Mouse (Mus musculus): ENCODE measurements around the gene Cdh3. TPM values are rescaled to one million over a fixed set of nuclear protein-coding genes. Genes with fewer than 3 reads are reported as not detected.

Gene Cdh3
- total RNA-seq, 2 experiments from 2014 or later, result 0.50 to 0.70 TPM

DNA sequence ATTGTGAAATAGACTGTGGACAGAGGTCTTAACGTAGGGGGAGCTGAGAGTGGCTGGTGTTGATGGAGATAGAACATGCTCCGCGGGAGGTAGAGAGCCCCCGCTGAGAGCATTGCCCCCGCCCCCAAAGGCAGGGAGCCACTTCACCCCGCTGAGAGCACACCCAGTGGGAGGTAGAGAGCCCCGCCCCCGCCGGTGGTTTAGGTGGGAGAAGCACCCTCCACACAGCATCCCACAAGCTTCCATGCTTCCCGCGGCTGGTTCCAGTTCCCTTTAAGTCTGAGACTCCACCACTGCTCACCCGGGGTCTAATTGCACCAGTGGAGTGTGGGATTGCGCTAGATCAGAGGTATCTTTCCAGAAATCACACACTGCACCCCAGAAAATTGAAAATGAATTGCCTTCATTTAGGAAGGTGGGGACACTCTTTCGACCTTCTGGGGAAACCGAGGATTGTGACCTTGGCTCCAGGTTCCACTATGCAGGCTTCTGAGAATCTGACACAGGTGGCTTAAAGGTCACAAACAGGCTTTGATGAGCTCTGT is 96.0 kb downstream of the Cdh3 start:
- no peak for DNase-seq

Other genes with a start within 250 kb of the Cdh3 start
- 1 to 10 TPM; 1.4 to 7.7 TPM for gene Smpd3, start 172.9 kb upstream of the Cdh3 start, total RNA-seq (2021)
- gene Zfp90, start 95.6 kb upstream of the Cdh3 start, total RNA-seq (2021), result 1 to 10 TPM; 4.3 to 5.6 TPM
- not detected for gene 6030452D12Rik, start 10.4 kb upstream of the Cdh3 start, total RNA-seq (2021)
- 100 to 1,000 TPM; 111 to 136 TPM for gene Gm10073, start 62.6 kb downstream of the Cdh3 start, total RNA-seq (2021)
- gene Cdh1, start 92.5 kb downstream of the Cdh3 start, total RNA-seq (2021), result 1 to 10 TPM in 1 of 2 experiments, under 1 TPM in 1; 0.95 to 1.4 TPM
- 1 to 10 TPM; 8.6 to 9.8 TPM for gene Tango6, start 172.2 kb downstream of the Cdh3 start, total RNA-seq (2021)

Data from gastrocnemius, postnatal 10 days (tissue).